Mouse (Mus musculus) spleen, adult 2 months (tissue): ENCODE data around the gene Pimreg.

Source experiments
- CTCF ChIP-seq: fragments of 200-500 bp; IDR thresholded peaks from 2 replicates; pipeline ENCODE4 v1.5.1; 2011; ENCODE audit warnings: mild to moderate bottlenecking, inconsistent platforms; ENCODE audit not compliant: insufficient read depth, insufficient read length, insufficient replicate concordance; ENCODE audit errors: extremely low read depth
- POLR2A ChIP-seq: fragments of 200-500 bp; IDR thresholded peaks from 2 replicates; pipeline ENCODE4 v1.6.1; 2011; ENCODE audit warnings: low read depth, low read length, inconsistent platforms

- TF ChIP-seq POLR2A (no peak), CTCF (no peak)
Measured at GRCm38 (mm10) chr11:72000194-72000593, 41.6 kb upstream of the Pimreg start.
